Mouse (Mus musculus): ENCODE results near the gene Gm29427.

DNA sequence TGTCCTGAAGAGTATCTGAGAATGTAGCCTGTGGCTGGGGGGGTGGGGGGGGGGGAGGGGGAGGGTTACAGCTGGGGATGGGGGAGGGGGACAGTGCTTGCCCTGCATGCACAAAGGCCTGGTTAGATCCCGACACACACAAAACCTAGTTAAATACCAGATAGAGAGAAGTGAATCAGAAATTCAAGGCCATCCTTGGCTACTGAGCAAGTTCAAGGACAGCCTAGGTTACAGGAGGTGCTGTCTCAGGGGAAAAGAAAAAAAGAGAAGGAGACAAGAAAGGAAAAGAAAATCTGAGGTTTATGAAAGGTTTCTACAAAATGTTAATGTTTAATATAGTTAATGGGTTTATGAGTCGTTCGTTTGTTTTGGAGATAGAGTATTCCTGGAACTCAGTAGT lies 24.0 kb upstream of the Gm29427 start:
- TF ChIP-seq CTCF (IDR thresholded peaks at IDR 0.05; ENCODE audit: low read depth) (no peak), EP300 (IDR thresholded peaks at IDR 0.05; ENCODE audit: low read depth) (no peak)

Measured in liver, embryonic 14.5 days (tissue).